Mouse (Mus musculus) kidney, postnatal 0 days (tissue): ENCODE measurements around the gene Hoxa7. TPM values are rescaled to one million over a fixed set of nuclear protein-coding genes. Genes with fewer than 3 reads are reported as not detected.
A peak's percentile ranks its signal among the peaks of the same experiment; 100 is the strongest.

Source experiments
- ATAC-seq: fragments of 200-750 bp; cut with Nextera tagmentation; replicated peaks from 2 replicates; pipeline ENCODE4 v1.8.0; 2017; ENCODE audit warnings: low read depth, moderate number of reproducible peaks, moderate TSS enrichment, moderate library complexity; ENCODE audit not compliant: low FRiP score
- DNase-seq: peaks from one replicate; pipeline ENCODE4 v3.0.0-alpha.2; 2016; ENCODE audit warnings: low spot score
- H3K27ac ChIP-seq: fragments of 300-500 bp; sonication (generic); 2 replicates; pipeline ENCODE4 v1.5.1; 2014; ENCODE audit warnings: mild to moderate bottlenecking
- H3K27me3 ChIP-seq: fragments of 300-500 bp; sonication (generic); 2 replicates; pipeline ENCODE4 v1.6.1; 2014; ENCODE audit warnings: low read length, mixed read lengths; ENCODE audit not compliant: insufficient read depth
- H3K36me3 ChIP-seq: fragments of 300-500 bp; sonication (generic); 2 replicates; pipeline ENCODE4 v1.6.1; 2014; ENCODE audit warnings: low read length, mixed read lengths; ENCODE audit not compliant: insufficient read depth
- H3K4me1 ChIP-seq: fragments of 300-500 bp; sonication (generic); replicated peaks from 2 replicates; pipeline ENCODE4 v1.6.1; 2014; ENCODE audit warnings: antibody characterized with exemption, low read length, mixed read lengths; ENCODE audit not compliant: insufficient read depth
- H3K4me2 ChIP-seq: fragments of 300-500 bp; sonication (generic); 2 replicates; pipeline ENCODE4 v1.6.1; 2014; ENCODE audit warnings: mild to moderate bottlenecking, low read length, moderate library complexity, mixed read lengths
- H3K4me3 ChIP-seq: fragments of 300-500 bp; sonication (generic); replicated peaks from 2 replicates; pipeline ENCODE4 v1.5.1; 2014; ENCODE audit warnings: low read depth, low read length
- H3K9ac ChIP-seq: fragments of 300-500 bp; sonication (generic); 2 replicates; pipeline ENCODE4 v1.6.1; 2014; ENCODE audit warnings: low read depth, low read length
- H3K9me3 ChIP-seq: fragments of 300-500 bp; sonication (generic); replicated peaks from 2 replicates; pipeline ENCODE4 v1.6.1; 2016; ENCODE audit warnings: low read length, inconsistent platforms, mixed read lengths
- CTCF ChIP-seq: IDR thresholded peaks from 2 replicates; pipeline ENCODE4 v1.5.1; 2016; ENCODE audit warnings: antibody characterized with exemption, low read depth, mild to moderate bottlenecking, moderate library complexity
- WGBS: fragments of 180-500 bp; shearing (Covaris S2); extraction: QIAGEN DNeasy Blood & Tissue Kit; methylation state at CpG from one replicate; pipeline ENCODE4 v1.1.7; 2014; 5-methylcytosine and 5-hydroxymethylcytosine counted together
- polyA plus RNA-seq: library from polyadenylated mRNA; unstranded; fragments of >200 nt; fragmentation: Nextera tagmentation; extraction: Ambion mirVana; gene quantifications from 2 replicates; pipeline ENCODE4 v1.2.1, GENCODE M21; 2015

Gene Hoxa7
- polyA plus RNA-seq, 1 experiment from 2014 or later, result 29.7 TPM

GRCm38 (mm10) chr6:52261751-52262462 is 40.3 kb upstream of the Hoxa7 start:
- no peak for ATAC-seq
- 3% methylated on average over 9 of the region's 9 CpGs for WGBS
- H3K9ac ChIP-seq, result no peak overlapping the region
- no peaks in the 10 kb centered on the region for H3K36me3 ChIP-seq
- TF ChIP-seq CTCF, result no peak
- no peak overlapping the region for H3K4me2 ChIP-seq
- H3K27me3 ChIP-seq, result peaks cover 72% of the 10 kb centered on the region
- H3K4me1 ChIP-seq, result no peaks in the 10 kb centered on the region; the same call in 1 of the 2 replicates
- peak; percentile 23 for DNase-seq
- no peaks in the 10 kb centered on the region for H3K9me3 ChIP-seq
- H3K27ac ChIP-seq, result no peak overlapping the region
- H3K4me3 ChIP-seq, result no peak overlapping the region

DNA sequence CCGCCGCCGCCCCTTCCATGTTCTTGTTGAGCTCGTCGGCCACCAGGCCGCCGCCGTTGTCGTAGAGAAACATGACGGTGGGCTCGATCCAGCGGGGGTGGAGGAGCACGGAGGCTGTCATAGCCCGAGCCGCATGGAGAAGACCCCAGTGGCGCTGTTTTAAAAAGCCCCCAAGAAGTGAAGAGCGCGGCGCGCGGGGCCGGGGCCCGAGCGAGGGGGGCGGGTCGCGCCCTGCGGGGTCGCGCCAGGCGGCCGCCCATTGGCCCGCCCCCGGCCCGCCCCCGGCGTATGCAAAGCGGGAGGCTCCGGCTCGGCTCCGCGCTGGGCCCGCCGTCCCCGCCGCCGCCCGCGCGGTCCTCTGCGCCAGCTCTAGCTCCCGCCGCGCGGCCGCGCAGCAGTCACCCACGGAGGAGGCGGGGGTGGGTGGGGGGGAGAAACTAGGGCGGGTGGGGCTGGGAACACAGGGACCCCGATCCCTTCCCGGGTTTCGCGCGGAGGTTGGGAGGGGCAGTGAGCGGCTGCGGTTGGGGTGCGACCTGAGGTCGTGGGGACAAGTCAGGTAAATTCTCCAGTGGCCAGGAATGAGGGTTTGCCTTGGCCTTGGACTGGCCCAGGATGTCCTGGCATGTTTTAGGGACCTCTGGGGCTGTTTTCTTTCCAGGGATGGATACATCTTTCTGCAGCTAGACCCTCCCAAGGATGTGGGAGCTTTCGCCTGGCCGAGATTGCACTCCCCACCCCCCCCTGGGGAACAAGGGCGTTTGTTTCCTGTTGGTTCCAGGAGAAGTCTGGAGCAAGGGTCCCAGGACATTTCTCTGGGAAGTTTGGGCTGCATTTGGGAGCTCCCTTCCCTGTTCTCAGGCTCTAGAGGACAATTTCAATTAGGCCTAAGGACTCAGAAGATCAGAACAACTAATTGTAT is 39.3 kb upstream of the Hoxa7 start, which contains the start of gene Hoxa13:
TSS of gene Hoxa13 (minus strand) at position 227 of the 922 bp plus-strand sequence.
- WGBS, result 1% methylated on average over 43 of the region's 72 CpGs
- peak; percentile 48; the same call in 1 of the 2 replicates for ATAC-seq
- peak within 1 kb of the TSS; percentile 37 for H3K4me3 ChIP-seq

DNA sequence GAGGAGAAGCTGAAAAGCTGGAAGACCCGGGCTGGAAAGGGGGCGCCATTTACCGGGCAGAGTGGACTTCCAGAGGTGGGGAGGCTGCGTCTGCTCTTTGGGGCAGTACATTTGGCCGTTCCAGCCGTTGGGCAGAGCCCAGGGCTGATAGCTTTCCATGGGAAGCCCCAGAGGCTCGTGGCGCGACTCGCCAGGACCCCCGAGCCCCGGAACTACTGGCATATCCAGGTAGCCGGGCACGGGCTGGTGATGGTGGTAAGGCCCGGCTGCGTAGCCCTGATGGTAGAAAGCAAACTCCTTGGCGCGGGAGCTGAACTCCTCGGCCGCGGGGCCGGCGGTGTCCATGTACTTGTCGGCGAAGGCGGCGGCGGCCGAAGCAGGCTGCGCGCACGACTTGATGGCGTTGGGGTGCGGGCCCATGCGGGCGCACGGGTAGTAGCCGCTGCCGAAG is 38.2 kb upstream of the Hoxa7 start:
- DNase-seq (peak; percentile 12), ATAC-seq (no peak)
- Histone ChIP-seq H3K4me3 (peak overlapping the region; percentile 25), H3K4me2 (peak overlapping the region; percentile 55), H3K36me3 (no peaks in the 10 kb centered on the region), H3K27ac (no peak overlapping the region), H3K27me3 (peaks cover 61% of the 10 kb centered on the region), H3K9me3 (no peaks in the 10 kb centered on the region), H3K4me1 (no peaks in the 10 kb centered on the region; the same call in 1 of the 2 replicates), H3K9ac (no peak overlapping the region)
- no peak for TF ChIP-seq CTCF
- under 1% methylated on average over 39 of the region's 39 CpGs for WGBS

More for the DNA sequence above, 39.3 kb upstream of the Hoxa7 start, which contains the start of gene Hoxa13:
- Histone ChIP-seq H3K9me3 (no peaks in the 10 kb centered on the region), H3K27me3 (peaks cover 64% of the 10 kb centered on the region), H3K36me3 (no peaks in the 10 kb centered on the region), H3K27ac (no peak within 1 kb of the TSS), H3K4me2 (peak within 1 kb of the TSS; percentile 55), H3K9ac (no peak within 1 kb of the TSS), H3K4me1 (no peaks in the 10 kb centered on the region; the same call in 1 of the 2 replicates)
- peak; percentile 17 for DNase-seq
- TF ChIP-seq CTCF, result no peak

GRCm38 (mm10) chr6:52259081-52259790 is 37.6 kb upstream of the Hoxa7 start:
- no peak overlapping the region for H3K9ac ChIP-seq
- peaks cover 58% of the 10 kb centered on the region for H3K27me3 ChIP-seq
- no peak overlapping the region for H3K4me2 ChIP-seq
- ATAC-seq (no peak), DNase-seq (peak; percentile 22)
- 2% methylated on average over 25 of the region's 25 CpGs for WGBS
- no peaks in the 10 kb centered on the region; the same call in 1 of the 2 replicates for H3K4me1 ChIP-seq
- H3K4me3 ChIP-seq, result no peak overlapping the region
- no peak for TF ChIP-seq CTCF
- H3K36me3 ChIP-seq, result no peaks in the 10 kb centered on the region
- no peak overlapping the region for H3K27ac ChIP-seq
- H3K9me3 ChIP-seq, result no peaks in the 10 kb centered on the region

- H3K4me1 ChIP-seq, result peaks cover 8% of the 10 kb centered on the region; the same call in 1 of the 2 replicates
- DNase-seq (peak; percentile 89), ATAC-seq (no peak)
- no peak overlapping the region for H3K9ac ChIP-seq
- H3K36me3 ChIP-seq, result no peaks in the 10 kb centered on the region
- under 1% methylated on average over 6 of the region's 6 CpGs for WGBS
- no peak overlapping the region for H3K4me3 ChIP-seq
- no peak overlapping the region for H3K27ac ChIP-seq
- peaks cover 52% of the 10 kb centered on the region for H3K27me3 ChIP-seq
- H3K4me2 ChIP-seq, result no peak overlapping the region
- peak; percentile 83 for TF ChIP-seq CTCF
- no peaks in the 10 kb centered on the region for H3K9me3 ChIP-seq
These were observed 35.3 kb upstream of the Hoxa7 start for GRCm38 (mm10) chr6:52256956-52257355.
